In the genomic region with DNA sequence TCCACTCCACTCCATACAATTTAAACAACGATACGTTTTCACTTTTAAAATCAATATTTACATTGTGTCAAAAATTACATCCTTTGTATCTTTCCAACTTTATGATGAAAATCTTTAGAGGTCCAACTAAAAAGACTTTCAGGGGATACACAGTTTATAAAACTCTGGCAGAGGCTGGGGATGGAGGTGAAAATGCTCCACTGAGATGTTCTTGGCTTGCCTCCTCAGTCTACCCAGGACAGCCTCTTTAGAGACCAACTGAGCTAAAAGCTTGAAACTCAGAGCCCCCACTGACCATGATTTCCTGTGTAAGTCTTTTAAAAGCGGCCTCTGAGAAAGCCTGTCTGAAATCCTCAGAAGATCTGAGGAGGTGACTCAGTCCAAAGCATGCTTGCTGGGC, we compare ENCODE assay signal across 25 mouse cellular contexts. TPM values are rescaled to one million over a fixed set of nuclear protein-coding genes. Genes with fewer than 3 reads are reported as not detected.
DNase-seq lines count a peak whose midpoint lies in the region; ATAC-seq and TF ChIP-seq lines count a peak whose summit lies in the region.
"Had no signal": no experiment of that assay in that cellular context is flagged by ENCODE, and none has a peak within 500 bp of the region (broad histone marks: within the 10 kb centered on the region; RNA-seq: fewer than 3 reads in every experiment).

No protein-coding gene starts in this region.

- no peak for TF ChIP-seq CTCF in spleen, adult 2 months (IDR thresholded peaks at IDR 0.05; ENCODE audit: extremely low read depth, insufficient read depth, insufficient read length, insufficient replicate concordance)

- no peaks in the 10 kb centered on the region for H3K9me3 ChIP-seq in heart, embryonic 16.5 days (replicated peaks; ENCODE audit: control insufficient read depth, low read length)
- no peaks in the 10 kb centered on the region for H3K9me3 ChIP-seq in limb, embryonic 11.5 days (ENCODE audit: control insufficient read depth, low read length)
- H3K9me3 ChIP-seq in heart, embryonic 12.5 days (replicated peaks), result no peaks in the 10 kb centered on the region
- H3K9me3 ChIP-seq: forebrain, embryonic 12.5 days; heart, embryonic 10.5 days; hindbrain, embryonic 13.5 days; midbrain, embryonic 13.5 days; neural tube, embryonic 12.5 days had no signal

- ATAC-seq in heart, embryonic 16.5 days (replicated peaks; ENCODE audit: extremely low read depth, insufficient read depth, low FRiP score), result no peak
- no peak for ATAC-seq in limb, embryonic 11.5 days (ENCODE audit: insufficient number of reproducible peaks, low FRiP score, low TSS enrichment, low read depth)
- no peak for ATAC-seq in heart, embryonic 12.5 days (ENCODE audit: insufficient number of reproducible peaks, low FRiP score)
- ATAC-seq: inflammation-experienced regulatory T-cells, adult 6 months; lung, postnatal 0 days; midbrain, embryonic 13.5 days had no signal

- TF ChIP-seq POLR2A in spleen, adult 2 months (IDR thresholded peaks at IDR 0.05; ENCODE audit: low read depth, low read length), result no peak

- 76% methylated on average over 3 of the region's 3 CpGs for WGBS in heart, embryonic 16.5 days
- 54% methylated on average over 3 of the region's 3 CpGs for WGBS in spleen, adult 2 months
- WGBS in limb, embryonic 11.5 days, result 64% methylated on average over 3 of the region's 3 CpGs
- 70% methylated on average over 3 of the region's 3 CpGs for WGBS in heart, embryonic 12.5 days

- no peak for DNase-seq in heart, postnatal 14 days
- DNase-seq in spleen, adult 2 months (ENCODE audit: low read depth in 1 of 2, low spot score in 2 of 2), result no peak
- DNase-seq in spleen, postnatal 4 days (ENCODE audit: low spot score in 2 of 2), result no peak
- no peak for DNase-seq in limb, embryonic 11.5 days (ENCODE audit: low spot score)
- DNase-seq in left cerebral cortex, adult 9 months (ENCODE audit: low spot score in 2 of 2), result no peak
- no peak for DNase-seq in layer of hippocampus, postnatal 25 days (ENCODE audit: extremely low spot score in 1 of 2, low spot score in 1 of 2)
- DNase-seq: adrenal gland, postnatal 14 days; cerebellum, adult 8-10 months; heart, postnatal 10 days; kidney, adult 18-20 months; kidney, postnatal 4 days; left cerebral cortex, postnatal 4 days; retina, postnatal 1 day; right cerebral cortex, postnatal 4 days had no signal

- 0 out of 2 replicates have a peak overlapping the region, but pooled peaks have one; percentile 3 for H3K27ac ChIP-seq in heart, embryonic 16.5 days (ENCODE audit: low read length)
- H3K27ac ChIP-seq in spleen, adult 2 months (ENCODE audit: insufficient read depth, low read length), result peak overlapping the region; percentile 18
- peak overlapping the region; percentile 1; the same call in 1 of the 2 replicates for H3K27ac ChIP-seq in limb, embryonic 11.5 days (replicated peaks; ENCODE audit: low read depth, low read length)
- no peak overlapping the region for H3K27ac ChIP-seq in heart, embryonic 12.5 days (ENCODE audit: poor library complexity, severe bottlenecking)
- H3K27ac ChIP-seq: forebrain, embryonic 12.5 days; heart, embryonic 10.5 days; hindbrain, embryonic 13.5 days; left cerebral cortex, adult 2 months; liver, embryonic 14.5 days; midbrain, embryonic 13.5 days; neural tube, embryonic 12.5 days had no signal

- H3K4me2 ChIP-seq in heart, embryonic 16.5 days (ENCODE audit: low read depth, low read length), result no peak overlapping the region
- H3K4me2 ChIP-seq in limb, embryonic 11.5 days (ENCODE audit: low read depth, severe bottlenecking), result no peak overlapping the region
- no peak overlapping the region for H3K4me2 ChIP-seq in heart, embryonic 12.5 days
- H3K4me2 ChIP-seq: forebrain, embryonic 12.5 days; hindbrain, embryonic 13.5 days; midbrain, embryonic 13.5 days; neural tube, embryonic 12.5 days had no signal

- H3K36me3 ChIP-seq in heart, embryonic 16.5 days (ENCODE audit: control insufficient read depth, insufficient read depth), result no peaks in the 10 kb centered on the region
- H3K36me3 ChIP-seq in spleen, adult 2 months (ENCODE audit: control insufficient read depth, insufficient read depth, low read length), result no peaks in the 10 kb centered on the region
- H3K36me3 ChIP-seq in limb, embryonic 11.5 days (ENCODE audit: control insufficient read depth, insufficient read depth, low read length), result peaks cover under 1% of the 10 kb centered on the region; the same call in 1 of the 2 replicates
- no peaks in the 10 kb centered on the region for H3K36me3 ChIP-seq in heart, embryonic 12.5 days
- H3K36me3 ChIP-seq: forebrain, embryonic 12.5 days; heart, embryonic 10.5 days; hindbrain, embryonic 13.5 days; midbrain, embryonic 13.5 days; neural tube, embryonic 12.5 days had no signal

- no peak overlapping the region for H3K9ac ChIP-seq in heart, embryonic 16.5 days (ENCODE audit: low read length)
- H3K9ac ChIP-seq in limb, embryonic 11.5 days (ENCODE audit: low read length), result no peak overlapping the region
- H3K9ac ChIP-seq in heart, embryonic 12.5 days, result no peak overlapping the region
- H3K9ac ChIP-seq: forebrain, embryonic 12.5 days; hindbrain, embryonic 13.5 days; liver, embryonic 14.5 days; midbrain, embryonic 13.5 days; neural tube, embryonic 12.5 days had no signal

- peaks cover 37% of the 10 kb centered on the region for H3K4me1 ChIP-seq in heart, embryonic 16.5 days (ENCODE audit: control insufficient read depth, insufficient read depth, low read length)
- H3K4me1 ChIP-seq in spleen, adult 2 months (ENCODE audit: control insufficient read depth, insufficient read depth, insufficient read length), result peaks cover 59% of the 10 kb centered on the region
- H3K4me1 ChIP-seq in limb, embryonic 11.5 days (ENCODE audit: control insufficient read depth, insufficient read depth, low read length), result peaks cover 56% of the 10 kb centered on the region
- peaks cover 52% of the 10 kb centered on the region for H3K4me1 ChIP-seq in heart, embryonic 12.5 days (replicated peaks)

- intact Hi-C loops in heart, postnatal 14 days (cut with DNase I), result no loop called here

- H3K27me3 ChIP-seq in heart, embryonic 16.5 days (ENCODE audit: control insufficient read depth, insufficient read depth, low read length), result no peaks in the 10 kb centered on the region
- no peaks in the 10 kb centered on the region for H3K27me3 ChIP-seq in spleen, adult 2 months (ENCODE audit: control insufficient read depth, insufficient read depth, low read length)
- no peaks in the 10 kb centered on the region for H3K27me3 ChIP-seq in limb, embryonic 11.5 days (ENCODE audit: control insufficient read depth, insufficient read depth, low read length)
- no peaks in the 10 kb centered on the region for H3K27me3 ChIP-seq in heart, embryonic 12.5 days (replicated peaks)
- H3K27me3 ChIP-seq: forebrain, embryonic 12.5 days; hindbrain, embryonic 13.5 days; midbrain, embryonic 13.5 days; neural tube, embryonic 12.5 days had no signal

- H3K4me3 ChIP-seq in heart, embryonic 16.5 days (ENCODE audit: low read length), result no peak overlapping the region
- H3K4me3 ChIP-seq in spleen, adult 2 months (ENCODE audit: extremely low read depth, insufficient read depth, insufficient read length), result no peak overlapping the region
- no peak overlapping the region for H3K4me3 ChIP-seq in limb, embryonic 11.5 days (ENCODE audit: low read depth, low read length)
- no peak overlapping the region for H3K4me3 ChIP-seq in heart, embryonic 12.5 days
- H3K4me3 ChIP-seq: forebrain, embryonic 12.5 days; heart, embryonic 10.5 days; hindbrain, embryonic 13.5 days; left cerebral cortex, adult 2 months; midbrain, embryonic 13.5 days; neural tube, embryonic 12.5 days had no signal

RNA-seq across cellular contexts. Expression of a gene that starts 17.4 kb away (rescaled TPM):
- 8.7 and 11.4 TPM in 2 replicates for polyA plus RNA-seq in heart, embryonic 16.5 days (2015; fragmentation: Nextera tagmentation; extraction: Ambion mirVana)
- 10 to 100 TPM; 15.9 to 16.9 TPM for total RNA-seq in heart, postnatal 14 days (2021)
- 43.1 and 46.2 TPM in 2 replicates for polyA plus RNA-seq in spleen, adult 2 months (2012; rRNA removed)
- polyA plus RNA-seq in limb, embryonic 11.5 days (2014; fragmentation: Nextera tagmentation; extraction: Ambion mirVana), result 23.5 and 24.6 TPM in 2 replicates
- 11.0 and 11.7 TPM in 2 replicates for polyA plus RNA-seq in heart, embryonic 12.5 days (2016; fragmentation: Nextera tagmentation; extraction: Ambion mirVana)
- 10 to 100 TPM; 17.1 to 17.3 TPM for total RNA-seq in layer of hippocampus, postnatal 25 days (2021)
